Mouse (Mus musculus) ovary, postnatal 14 days (tissue): ENCODE results near the gene Hspg2.
A peak's percentile ranks its signal among the peaks of the same experiment; 100 is the strongest.
"Not testable (repeated sequence)": the region's sequence is repeated elsewhere in the genome, so short reads cannot be mapped to it uniquely, and the experiment has no call there.

Source experiments
- DNase-seq: peaks from one replicate; pipeline ENCODE4 v3.0.0; 2022; ENCODE audit warnings: low spot score

The Hspg2 gene

DNA sequence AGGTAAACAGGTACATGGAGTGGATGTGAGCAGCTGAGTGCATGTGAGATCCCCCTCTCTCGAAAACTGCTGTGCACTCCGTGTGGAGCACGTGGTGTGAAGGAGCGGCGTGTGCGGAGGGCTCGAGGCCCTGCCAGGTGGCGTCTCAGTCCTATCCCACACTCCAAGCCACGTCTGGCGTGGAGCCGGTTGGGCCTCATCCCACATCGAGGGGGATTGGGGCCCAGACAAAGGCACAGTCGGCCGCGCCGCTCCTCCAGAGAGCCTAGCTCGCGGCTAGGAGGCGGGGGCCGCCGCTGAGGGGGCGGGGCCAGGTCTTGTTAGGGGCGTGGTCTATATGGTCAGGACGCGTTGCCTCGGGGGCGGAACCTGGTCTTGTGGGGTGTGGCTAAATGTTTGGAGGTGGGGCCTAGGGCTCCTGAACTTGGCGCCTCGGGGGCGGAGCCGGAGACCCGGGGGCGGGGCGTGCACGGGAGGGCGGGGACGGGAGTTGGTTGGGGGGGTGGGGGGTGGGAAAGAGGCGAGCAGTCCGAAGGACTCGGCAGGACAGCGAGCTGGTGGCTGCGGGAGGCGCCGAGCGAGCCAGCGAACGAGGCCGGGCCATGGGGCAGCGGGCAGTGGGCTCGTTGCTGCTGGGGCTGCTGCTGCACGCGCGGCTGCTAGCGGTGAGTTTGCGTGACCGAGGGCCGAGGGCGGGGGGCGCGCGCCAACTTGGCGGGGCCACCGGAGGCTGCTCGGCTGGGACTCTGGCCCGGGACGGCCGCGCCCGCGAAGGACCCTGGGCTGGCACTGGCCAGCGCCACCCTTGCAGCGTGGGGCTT, at the start of gene Hspg2:
Gene Hspg2, plus strand, starts transcription at position 510 of the 821 bp plus-strand sequence.
- DNase-seq, result peak; percentile 100

DNA sequence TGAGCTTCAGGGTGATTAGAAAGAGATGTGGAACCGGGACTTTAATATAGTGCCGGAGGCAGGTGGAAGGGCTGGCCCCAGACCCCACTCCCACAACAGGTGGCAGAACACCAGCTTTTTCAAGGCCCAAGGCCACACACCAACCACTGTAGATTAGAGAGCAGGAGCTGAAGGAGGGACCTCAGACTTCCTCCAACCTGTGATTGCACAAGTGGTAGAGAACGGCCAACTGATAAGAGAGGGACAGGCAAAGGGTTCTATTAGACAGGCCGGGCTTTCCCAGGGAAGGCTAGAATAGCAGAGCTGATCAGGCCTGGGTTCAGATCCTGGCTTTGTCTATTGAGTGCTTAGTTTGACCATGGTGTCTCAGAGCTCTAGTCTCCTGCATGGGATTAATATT, 38.1 kb upstream of the Hspg2 start, which contains the start of gene Cela3b:
Gene Cela3b, minus strand, starts transcription at position 39 of the 400 bp plus-strand sequence.
- no peak for DNase-seq

DNA sequence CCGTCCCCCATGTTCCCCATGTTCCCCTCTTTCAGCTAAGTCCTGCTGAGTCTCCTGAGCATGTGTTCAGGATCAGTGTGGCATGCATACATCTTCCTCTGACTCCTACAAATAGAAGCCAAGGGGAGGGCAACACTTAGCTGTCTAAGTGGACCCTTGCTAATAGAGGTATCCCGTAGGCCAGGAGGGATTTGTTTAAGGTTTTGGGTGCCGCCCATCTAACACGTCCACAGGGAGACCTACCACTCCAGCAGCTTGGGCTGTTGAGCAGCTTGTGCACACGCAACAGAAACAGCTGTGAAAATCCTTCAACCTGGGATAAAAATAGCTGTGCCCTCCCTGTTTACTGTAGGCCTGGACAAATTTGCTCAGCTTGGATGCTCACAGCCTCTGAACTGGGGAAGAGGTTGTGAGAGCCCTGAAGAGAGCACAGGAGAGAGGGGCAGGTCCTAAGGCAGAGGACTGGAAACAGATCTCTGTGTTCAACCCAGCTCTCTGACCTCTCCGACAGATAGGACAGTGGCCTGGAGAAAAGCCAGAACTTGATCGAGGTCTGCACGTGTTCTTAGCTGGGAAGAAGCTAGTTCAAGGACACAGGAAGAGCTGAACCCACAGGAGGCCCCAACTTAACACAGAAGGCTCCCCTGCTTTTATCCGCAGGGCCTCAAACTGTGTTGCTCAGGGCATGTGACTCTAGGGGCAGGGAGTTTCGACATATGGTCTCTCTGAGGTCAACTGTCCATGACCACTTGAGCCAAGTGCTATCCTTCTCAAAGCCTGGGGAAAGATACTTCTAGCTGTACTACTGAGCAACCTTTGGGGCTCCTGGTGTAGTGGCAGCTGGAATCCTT, 35.6 kb upstream of the Hspg2 start:
- DNase-seq, result not testable (repeated sequence)

GRCm38 (mm10) chr4:137436979-137437669, 31.4 kb upstream of the Hspg2 start:
- no peak for DNase-seq

- DNase-seq, result no peak
These were observed 29.7 kb upstream of the Hspg2 start for GRCm38 (mm10) chr4:137438842-137439241.

GRCm38 (mm10) chr4:137441332-137441731, 27.2 kb upstream of the Hspg2 start:
- no peak for DNase-seq

- peak; percentile 82 for DNase-seq
These were observed 24.9 kb upstream of the Hspg2 start for GRCm38 (mm10) chr4:137443625-137444024.

- no peak for DNase-seq
These were observed 22.7 kb upstream of the Hspg2 start for GRCm38 (mm10) chr4:137445881-137446280.

- no peak for DNase-seq
These were observed 21.0 kb upstream of the Hspg2 start for GRCm38 (mm10) chr4:137447363-137448196.

GRCm38 (mm10) chr4:137448197-137448596, 20.4 kb upstream of the Hspg2 start:
- DNase-seq, result peak; percentile 57

DNA sequence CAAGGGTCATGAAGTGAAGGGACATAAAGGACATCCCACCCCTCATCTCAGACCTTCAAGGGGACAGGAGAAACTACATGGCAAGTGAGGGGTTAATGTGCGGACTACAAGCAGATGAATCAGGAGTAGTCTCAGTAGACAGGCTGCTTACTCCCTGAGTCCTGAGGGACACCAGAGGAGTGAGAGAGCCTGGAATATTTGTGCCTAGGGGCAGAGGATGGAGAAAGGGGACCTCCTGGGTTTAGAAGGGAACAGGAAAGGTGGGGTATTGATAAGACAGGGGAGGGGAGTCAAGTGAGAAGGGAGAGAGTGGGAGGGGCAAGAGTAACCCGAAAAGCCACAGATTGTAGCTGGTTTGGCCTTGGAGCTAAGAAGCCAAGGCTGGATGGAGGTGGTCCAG, 19.9 kb upstream of the Hspg2 start:
- no peak for DNase-seq

DNA sequence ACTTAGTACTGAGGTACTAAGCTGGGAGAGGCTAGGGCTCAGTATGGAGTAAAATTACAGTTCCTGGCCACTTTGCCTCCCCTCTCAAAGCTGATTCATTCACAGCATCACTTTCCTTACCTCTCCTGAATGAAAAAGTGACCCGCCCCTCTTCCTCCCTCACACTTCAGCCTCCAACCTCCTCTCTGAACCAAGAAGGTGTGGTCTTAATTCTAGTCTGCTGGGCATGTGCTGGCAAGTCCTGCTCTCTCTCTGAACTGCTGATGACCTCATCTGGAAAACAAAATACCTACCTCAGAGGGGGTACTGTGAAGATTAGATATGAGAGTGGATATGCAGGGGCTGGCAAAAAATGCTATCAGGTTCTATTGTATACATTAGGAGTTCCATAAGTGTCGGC, 19.4 kb upstream of the Hspg2 start:
- DNase-seq, result no peak

GRCm38 (mm10) chr4:137449715-137450114, 18.9 kb upstream of the Hspg2 start:
- DNase-seq, result no peak

GRCm38 (mm10) chr4:137452190-137452589, 16.4 kb upstream of the Hspg2 start:
- DNase-seq, result no peak

GRCm38 (mm10) chr4:137453234-137453767, 15.3 kb upstream of the Hspg2 start, which contains the start of gene 1700013G24Rik:
1700013G24Rik (plus strand) TSS chr4:137453284.
- DNase-seq, result no peak

- no peak for DNase-seq
These were observed 14.0 kb upstream of the Hspg2 start for GRCm38 (mm10) chr4:137454582-137454981.

DNA sequence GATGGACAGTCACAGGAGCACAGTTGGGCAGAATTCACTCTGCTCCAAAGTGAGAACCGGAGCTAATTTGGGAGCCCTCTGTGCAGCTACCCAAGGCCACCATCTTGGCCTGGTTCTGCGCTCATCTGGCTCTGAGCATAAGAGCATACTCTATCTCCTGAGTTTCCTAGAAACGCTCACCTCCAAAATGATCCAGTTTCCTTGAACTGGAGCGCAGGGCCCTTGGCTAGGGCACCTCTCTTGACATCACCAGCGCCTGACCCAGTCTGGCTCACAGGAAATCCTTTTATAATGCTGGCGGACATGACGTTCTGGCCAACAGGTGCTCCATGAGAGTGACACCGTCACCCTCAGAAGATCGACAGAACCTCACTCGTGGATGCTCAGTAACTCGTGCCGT, 12.0 kb upstream of the Hspg2 start:
- DNase-seq, result no peak

GRCm38 (mm10) chr4:137457292-137457691, 11.3 kb upstream of the Hspg2 start:
- no peak for DNase-seq

DNA sequence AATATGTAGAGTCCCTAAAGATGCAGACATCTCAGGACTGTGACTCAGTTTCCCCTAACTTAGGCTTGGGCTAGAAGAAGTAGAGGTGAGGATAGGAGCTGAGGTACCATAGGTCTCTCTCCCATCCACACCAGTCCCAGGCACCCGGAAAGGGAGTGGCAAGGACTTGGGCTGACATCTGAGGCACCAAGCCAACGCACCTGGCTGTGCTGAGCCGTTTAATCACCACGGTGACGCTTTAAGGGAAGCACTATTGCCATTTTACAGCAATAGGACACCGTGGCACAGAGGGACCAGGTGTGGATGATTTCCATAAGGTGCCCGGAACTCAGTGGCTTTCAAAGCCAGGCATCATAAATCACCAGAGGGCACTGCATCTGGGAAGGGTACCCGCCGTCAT, 10.3 kb upstream of the Hspg2 start:
- DNase-seq, result no peak

DNA sequence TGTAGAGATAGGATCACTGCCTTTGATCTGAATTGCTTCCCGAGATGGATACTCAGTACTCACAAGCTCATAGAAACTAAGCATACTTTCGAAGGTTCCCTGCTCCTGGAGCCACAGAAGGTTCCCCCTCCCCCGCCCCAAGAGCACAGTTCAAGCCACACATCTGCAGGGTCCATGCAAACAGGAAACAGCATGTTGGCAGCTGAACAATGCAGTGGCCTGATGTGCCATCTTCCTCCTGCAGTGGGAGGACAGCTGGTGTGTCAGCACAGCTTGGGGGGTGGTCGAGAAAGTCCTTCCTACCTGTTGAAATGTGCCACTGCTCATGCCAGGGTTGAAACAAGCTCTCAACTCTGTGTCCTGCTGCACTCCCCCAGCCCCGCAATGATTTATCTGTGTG, 9.7 kb upstream of the Hspg2 start:
- DNase-seq, result no peak

DNA sequence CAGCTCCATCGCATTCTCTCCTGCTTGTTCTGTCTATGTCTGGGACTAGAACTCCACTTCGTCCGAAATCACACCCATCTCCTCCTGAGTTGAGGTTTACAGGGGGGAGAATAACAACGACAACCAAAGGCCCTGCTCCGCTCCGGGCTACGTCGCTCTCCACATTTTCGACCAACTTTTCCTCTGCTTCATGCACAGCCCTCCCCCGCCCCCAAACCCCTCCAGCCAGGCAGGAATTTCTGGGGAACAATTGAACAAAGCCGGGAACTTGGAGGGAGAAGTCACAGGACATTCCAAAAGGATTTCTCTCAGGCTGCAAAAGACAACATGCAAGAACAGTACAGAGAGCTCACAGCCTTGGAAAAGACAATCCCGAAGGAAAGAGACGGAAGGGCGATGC, 7.9 kb upstream of the Hspg2 start:
- no peak for DNase-seq
